Mouse (Mus musculus): Measurements from ENCODE around the gene Iapp.
"Not testable (repeated sequence)": the region's sequence is repeated elsewhere in the genome, so short reads cannot be mapped to it uniquely, and the experiment has no call there.

GRCm38 (mm10) chr6:142250738-142251307 is 47.4 kb upstream of the Iapp start:
- not testable (repeated sequence) for TF ChIP-seq CTCF, EP300 (IDR thresholded peaks at IDR 0.05; ENCODE audit: low read depth)
